Mouse (Mus musculus) kidney, embryonic 16.5 days (tissue): ENCODE measurements around the gene Tspan15. TPM values are rescaled to one million over a fixed set of nuclear protein-coding genes. Genes with fewer than 3 reads are reported as not detected.

ENCODE experiments used
- ATAC-seq: fragments of 200-750 bp; cut with Nextera tagmentation; 2 replicates; pipeline ENCODE4 v1.8.0; 2017; ENCODE audit warnings: moderate TSS enrichment; ENCODE audit not compliant: low FRiP score, low TSS enrichment
- H3K27ac ChIP-seq: fragments of 300-500 bp; sonication (generic); 2 replicates; pipeline ENCODE4 v1.5.1; 2014; ENCODE audit warnings: low read length
- H3K27me3 ChIP-seq: fragments of 300-500 bp; sonication (generic); 2 replicates; pipeline ENCODE4 v1.6.1; 2014; ENCODE audit warnings: low read length, control low read depth, mixed read lengths; ENCODE audit not compliant: insufficient read depth
- H3K36me3 ChIP-seq: fragments of 300-500 bp; sonication (generic); 2 replicates; pipeline ENCODE4 v1.6.1; 2014; ENCODE audit warnings: low read length, control low read depth, mixed read lengths; ENCODE audit not compliant: insufficient read depth
- H3K4me1 ChIP-seq: fragments of 300-500 bp; sonication (generic); 2 replicates; pipeline ENCODE4 v1.6.1; 2014; ENCODE audit warnings: low read length, control low read depth, mixed read lengths; ENCODE audit not compliant: insufficient read depth
- H3K4me2 ChIP-seq: fragments of 300-500 bp; sonication (generic); replicated peaks from 2 replicates; pipeline ENCODE4 v1.6.1; 2014; ENCODE audit warnings: low read depth, low read length
- H3K4me3 ChIP-seq: fragments of 300-500 bp; sonication (generic); 2 replicates; pipeline ENCODE4 v1.5.1; 2014; ENCODE audit warnings: mild to moderate bottlenecking, low read length
- H3K9ac ChIP-seq: fragments of 300-500 bp; sonication (generic); replicated peaks from 2 replicates; pipeline ENCODE4 v1.6.1; 2014; ENCODE audit warnings: low read length
- H3K9me3 ChIP-seq: fragments of 300-500 bp; sonication (generic); 2 replicates; pipeline ENCODE4 v1.6.1; 2016; ENCODE audit warnings: low read length, control low read depth
- WGBS: fragments of 180-500 bp; shearing (Covaris S2); extraction: QIAGEN DNeasy Blood & Tissue Kit; methylation state at CpG from one replicate; pipeline ENCODE4 v1.1.7; 2014; 5-methylcytosine and 5-hydroxymethylcytosine counted together
- microRNA-seq: library from miRNA; unstranded; fragments of <30 nt; microRNA quantifications from one replicate; pipeline ENCODE4, GENCODE M21; 2016
- polyA plus RNA-seq: library from polyadenylated mRNA; unstranded; fragments of >200 nt; fragmentation: Nextera tagmentation; extraction: Ambion mirVana; gene quantifications from 2 replicates; pipeline ENCODE4 v1.2.1, GENCODE M21; 2015

Tspan15 gene
- polyA plus RNA-seq, 1 experiment from 2014 or later = 78.7 TPM

DNA sequence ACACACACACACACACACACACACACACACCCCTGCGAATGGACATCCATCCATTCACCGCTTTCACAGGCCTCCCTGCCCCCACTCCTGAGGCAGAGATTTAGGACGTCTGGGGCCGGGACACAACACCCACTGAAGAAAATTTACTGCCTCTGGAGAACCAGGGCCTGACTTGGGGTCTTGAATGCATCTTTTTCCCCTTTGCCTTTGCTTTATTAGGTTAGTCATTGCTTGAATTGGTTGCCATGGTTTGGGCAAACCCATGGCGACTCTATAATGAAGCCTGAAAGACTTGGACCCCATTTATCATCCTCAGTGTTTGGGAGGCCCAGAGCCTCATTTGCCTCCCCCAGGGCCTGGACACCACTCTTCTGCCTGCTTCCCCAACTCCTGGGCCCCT, 85.1 kb downstream of the Tspan15 start:
- Histone ChIP-seq H3K36me3 (no peaks in the 10 kb centered on the region), H3K4me3 (no peak overlapping the region), H3K27ac (no peak overlapping the region), H3K27me3 (peaks cover 6% of the 10 kb centered on the region; the same call in 1 of the 2 replicates), H3K4me1 (no peaks in the 10 kb centered on the region), H3K4me2 (no peak overlapping the region), H3K9me3 (no peaks in the 10 kb centered on the region), H3K9ac (no peak overlapping the region)
- ATAC-seq = no peak
- 42% methylated on average over 5 of the region's 5 CpGs for WGBS

DNA sequence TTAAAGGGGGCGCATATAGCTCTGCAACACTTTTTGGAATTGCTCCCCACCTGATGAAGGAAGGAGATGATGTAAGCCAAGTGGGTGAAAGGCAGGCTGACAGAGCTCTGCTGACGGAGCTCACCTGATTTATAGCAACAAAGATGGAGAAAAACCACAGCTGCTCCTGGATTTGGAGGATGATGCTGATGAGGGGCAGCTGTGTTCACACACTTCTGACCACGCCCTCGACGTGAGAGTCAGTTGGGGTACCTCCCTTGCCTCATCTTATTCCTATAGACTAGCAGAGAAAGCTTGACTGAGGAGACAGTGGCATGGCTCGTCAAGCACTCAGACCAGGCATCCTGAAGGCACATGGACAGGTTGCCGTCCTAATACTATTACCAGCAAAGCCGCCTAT, 87.2 kb downstream of the Tspan15 start, which contains the start of gene Fam241b:
Gene Fam241b, minus strand, starts transcription at position 101 of the 400 bp plus-strand sequence.
- H3K36me3 ChIP-seq = no peaks in the 10 kb centered on the region
- no peaks in the 10 kb centered on the region for H3K4me1 ChIP-seq
- ATAC-seq = no peak
- peaks cover 6% of the 10 kb centered on the region; the same call in 1 of the 2 replicates for H3K27me3 ChIP-seq
- WGBS = 52% methylated on average over 8 of the region's 8 CpGs
- H3K27ac ChIP-seq = no peak within 1 kb of the TSS
- no peak within 1 kb of the TSS for H3K9ac ChIP-seq
- H3K4me3 ChIP-seq = no peak within 1 kb of the TSS
- H3K9me3 ChIP-seq = no peaks in the 10 kb centered on the region
- H3K4me2 ChIP-seq = no peak within 1 kb of the TSS

DNA sequence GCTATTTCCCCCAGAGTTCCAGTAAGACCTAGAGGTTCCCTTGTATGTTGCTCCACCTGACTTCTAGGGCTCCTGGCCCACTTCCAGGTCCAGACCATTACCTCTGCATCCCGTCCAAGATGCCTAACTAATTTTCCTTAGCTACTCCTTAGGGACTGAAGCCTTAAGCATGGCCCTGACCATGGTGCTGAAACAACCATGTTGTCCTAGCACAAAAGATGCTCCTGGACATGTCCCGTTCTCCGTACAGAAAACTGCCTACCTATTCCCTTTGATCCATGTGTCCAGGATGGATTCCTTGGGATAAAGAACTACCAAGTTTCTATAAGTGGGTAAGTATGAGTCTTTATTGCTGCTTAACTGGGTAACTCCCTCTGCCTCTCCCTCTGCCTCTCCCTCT, 93.0 kb downstream of the Tspan15 start:
- Histone ChIP-seq H3K27ac (no peak overlapping the region), H3K4me2 (no peak overlapping the region), H3K9ac (no peak overlapping the region), H3K9me3 (no peaks in the 10 kb centered on the region), H3K36me3 (no peaks in the 10 kb centered on the region), H3K4me1 (no peaks in the 10 kb centered on the region), H3K4me3 (no peak overlapping the region), H3K27me3 (peaks cover 55% of the 10 kb centered on the region)
- no peak for ATAC-seq
- 20% methylated on average over 3 of the region's 3 CpGs for WGBS

DNA sequence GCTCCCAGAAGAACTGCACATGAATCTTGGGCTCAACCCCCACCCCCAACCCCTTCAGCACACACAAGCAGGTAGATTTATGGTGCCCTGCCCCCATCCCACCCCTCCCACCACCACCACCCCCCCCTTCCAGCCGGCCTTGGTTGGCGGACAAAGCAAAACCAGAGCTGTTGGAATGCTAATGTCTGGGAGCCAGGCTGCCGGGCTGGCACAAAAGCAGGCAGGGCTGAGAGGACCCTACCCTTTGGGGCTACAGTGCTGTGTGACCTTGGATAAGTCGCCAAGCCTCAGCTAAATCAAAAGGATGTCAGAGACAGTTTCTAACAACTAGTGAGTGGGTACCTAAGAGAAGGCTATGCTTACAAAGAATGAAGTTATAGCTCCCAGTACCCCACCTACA, 93.9 kb downstream of the Tspan15 start:
- ATAC-seq = no peak
- Histone ChIP-seq H3K4me1 (0 out of 2 replicates have a peak, but pooled peaks cover 5% of the 10 kb centered on the region), H3K9ac (no peak overlapping the region), H3K9me3 (no peaks in the 10 kb centered on the region), H3K27me3 (peaks cover 64% of the 10 kb centered on the region), H3K36me3 (no peaks in the 10 kb centered on the region), H3K4me2 (no peak overlapping the region), H3K27ac (no peak overlapping the region), H3K4me3 (no peak overlapping the region)
- 13% methylated on average over 4 of the region's 4 CpGs for WGBS

DNA sequence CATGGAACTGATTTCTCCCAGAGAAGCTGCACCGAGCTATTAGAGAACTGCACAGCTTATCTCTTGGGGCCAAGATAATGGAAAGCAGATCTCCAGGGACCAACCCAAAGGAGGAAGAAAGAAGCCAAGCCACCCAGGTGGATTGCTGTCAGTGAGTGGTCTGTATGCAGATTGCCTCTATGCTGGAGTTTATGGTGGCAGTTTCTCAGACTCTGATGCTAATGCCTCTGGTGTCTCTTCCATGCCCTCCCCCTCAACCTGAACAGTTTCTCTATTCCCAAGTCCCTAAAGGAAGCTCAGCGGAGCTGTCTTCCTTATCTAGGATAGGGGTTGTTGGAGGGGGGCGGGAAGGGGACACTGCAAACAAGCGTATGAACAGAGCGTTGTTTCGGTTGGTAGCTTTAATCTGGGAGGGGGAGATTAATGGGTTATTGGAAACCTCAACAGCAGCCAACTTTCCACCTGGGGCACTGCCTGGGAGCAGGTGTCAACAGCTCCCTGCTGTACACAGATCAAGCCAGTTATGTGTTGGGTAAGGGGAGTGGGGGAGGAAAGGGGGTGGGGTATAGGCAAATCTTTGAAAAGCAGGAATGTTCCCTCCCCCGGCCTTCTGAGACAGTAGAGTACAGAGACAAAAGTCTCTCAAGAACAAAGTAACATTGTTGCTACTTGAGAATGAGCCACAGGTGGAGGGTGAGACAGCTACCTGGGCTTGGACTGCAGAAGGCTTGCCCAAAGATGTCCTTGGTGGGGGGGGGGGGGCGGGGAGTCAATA, 95.2 kb downstream of the Tspan15 start:
- ATAC-seq = no peak
- Histone ChIP-seq H3K9me3 (no peaks in the 10 kb centered on the region), H3K4me2 (no peak overlapping the region), H3K9ac (no peak overlapping the region), H3K4me1 (0 out of 2 replicates have a peak, but pooled peaks cover 5% of the 10 kb centered on the region), H3K27me3 (peaks cover 71% of the 10 kb centered on the region), H3K4me3 (no peak overlapping the region), H3K27ac (no peak overlapping the region), H3K36me3 (no peaks in the 10 kb centered on the region)
- WGBS = 2% methylated on average over 8 of the region's 8 CpGs

Small RNAs within 50 kb of the gene (microRNA-seq; reads per million reads assigned to microRNA genes)
- gene Mir7662 = 1.1 reads per million

Other genes with a start within 250 kb of the Tspan15 start
- not detected in 2 replicates for gene Neurog3, start 98.2 kb downstream of the Tspan15 start, polyA plus RNA-seq
- gene Fam241b, start 87.3 kb downstream of the Tspan15 start, polyA plus RNA-seq = 13.9 and 16.7 TPM in 2 replicates
- 0.15 and 0.22 TPM in 2 replicates for gene Tacr2, start 21.2 kb upstream of the Tspan15 start, polyA plus RNA-seq
- 67.5 and 68.2 TPM in 2 replicates for gene Hk1, start 148.7 kb upstream of the Tspan15 start, polyA plus RNA-seq
- 4.0 and 5.1 TPM in 2 replicates for gene Hkdc1, start 191.2 kb upstream of the Tspan15 start, polyA plus RNA-seq
- 0.66 and 0.99 TPM in 2 replicates for gene 4930507D05Rik, start 218.2 kb upstream of the Tspan15 start, polyA plus RNA-seq
- 32.3 and 32.5 TPM in 2 replicates for gene Supv3l1, start 218.5 kb upstream of the Tspan15 start, polyA plus RNA-seq